Mouse (Mus musculus): Measurements from ENCODE around the gene Exoc1. TPM values are rescaled to one million over a fixed set of nuclear protein-coding genes. Genes with fewer than 3 reads are reported as not detected.
A peak's percentile ranks its signal among the peaks of the same experiment; 100 is the strongest.

Exoc1 gene
- total RNA-seq, 4 experiments from 2014 or later = 52.0 to 68.2 (median 61.9) TPM

DNA sequence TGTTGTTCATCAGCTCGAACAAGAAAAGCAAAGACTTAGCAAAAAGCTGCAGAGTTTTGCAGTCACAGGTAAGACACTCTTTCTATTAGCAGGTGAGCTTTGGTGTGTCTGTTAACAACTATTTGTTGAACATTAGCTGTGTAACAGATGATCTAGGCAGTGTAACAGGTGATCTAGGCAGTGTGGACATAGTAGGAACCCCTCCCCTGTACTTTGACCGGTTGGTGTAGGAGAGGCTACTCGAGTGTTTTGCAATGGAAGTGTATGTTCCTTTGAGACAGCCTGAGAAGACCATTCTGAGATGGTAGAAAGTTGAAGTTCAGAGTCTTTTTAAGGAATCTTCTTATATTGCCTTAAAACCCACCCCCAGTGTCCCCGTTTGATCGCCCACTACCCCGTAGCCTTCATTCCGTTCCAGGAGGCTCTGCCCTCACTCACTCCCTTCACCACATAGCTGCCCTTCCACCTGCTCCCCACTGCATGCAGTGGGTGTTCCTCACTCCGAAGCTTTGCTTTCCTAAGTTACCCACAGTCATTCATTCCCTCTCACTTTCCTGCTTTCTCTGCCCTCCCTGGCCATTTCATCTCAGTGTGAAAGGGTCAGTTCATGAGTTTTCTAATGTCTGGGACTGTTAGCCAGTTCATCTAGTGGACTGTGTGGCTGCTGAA is 80.7 kb downstream of the Exoc1 start:
- DNase-seq (ENCODE audit: low spot score in 2 of 2) = no peak

DNA sequence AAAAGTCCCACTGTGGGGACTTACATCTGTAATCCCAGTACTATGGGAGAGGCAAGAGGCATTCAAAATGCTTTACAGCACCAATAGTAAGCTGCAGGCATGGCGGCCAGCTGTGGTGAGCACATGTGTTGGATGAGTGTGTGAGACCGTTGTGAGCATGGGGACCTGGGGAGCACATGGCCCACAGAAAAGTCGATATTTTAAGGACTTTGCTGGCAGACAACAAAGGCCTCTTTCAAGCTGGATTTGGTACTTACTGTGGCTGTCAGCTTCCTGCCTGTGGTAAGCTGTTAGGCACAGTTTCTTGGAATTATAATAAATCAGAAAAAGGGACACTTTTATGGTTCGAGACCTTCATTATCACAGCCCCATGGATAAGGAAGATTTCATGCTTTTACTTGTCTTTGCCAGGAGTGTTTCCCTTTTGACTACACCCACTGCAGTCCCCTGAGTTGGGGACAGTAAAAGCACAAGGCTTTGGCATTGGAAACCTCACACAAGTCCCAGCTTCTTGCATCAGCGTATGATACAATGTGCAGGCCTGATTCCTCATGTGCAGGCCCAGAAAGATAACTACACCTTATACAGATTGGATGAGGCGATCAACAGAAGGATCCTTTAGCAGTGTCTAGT is 83.9 kb downstream of the Exoc1 start:
- DNase-seq (ENCODE audit: low spot score in 2 of 2) = no peak

DNA sequence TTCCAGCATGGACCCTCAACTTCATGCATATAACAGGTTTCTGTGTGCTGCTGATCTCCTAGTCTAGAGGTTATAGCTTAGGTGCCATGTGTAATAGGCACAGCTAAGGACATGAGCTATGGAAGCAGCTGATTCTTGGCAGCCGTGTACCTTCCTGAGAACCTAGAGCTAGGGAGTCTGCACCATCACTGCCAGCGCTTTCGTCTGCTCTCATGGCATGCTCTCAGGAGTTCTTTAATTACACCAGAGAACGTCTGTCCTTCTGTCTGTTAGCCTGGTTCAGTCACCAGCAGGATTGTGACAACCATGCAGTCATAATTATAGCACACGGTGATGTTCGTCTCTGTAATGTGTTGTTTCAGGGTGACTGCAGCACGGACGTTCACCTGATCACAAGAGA is 86.2 kb downstream of the Exoc1 start:
- DNase-seq (ENCODE audit: low spot score in 2 of 2) = peak; percentile 12 to 19

DNA sequence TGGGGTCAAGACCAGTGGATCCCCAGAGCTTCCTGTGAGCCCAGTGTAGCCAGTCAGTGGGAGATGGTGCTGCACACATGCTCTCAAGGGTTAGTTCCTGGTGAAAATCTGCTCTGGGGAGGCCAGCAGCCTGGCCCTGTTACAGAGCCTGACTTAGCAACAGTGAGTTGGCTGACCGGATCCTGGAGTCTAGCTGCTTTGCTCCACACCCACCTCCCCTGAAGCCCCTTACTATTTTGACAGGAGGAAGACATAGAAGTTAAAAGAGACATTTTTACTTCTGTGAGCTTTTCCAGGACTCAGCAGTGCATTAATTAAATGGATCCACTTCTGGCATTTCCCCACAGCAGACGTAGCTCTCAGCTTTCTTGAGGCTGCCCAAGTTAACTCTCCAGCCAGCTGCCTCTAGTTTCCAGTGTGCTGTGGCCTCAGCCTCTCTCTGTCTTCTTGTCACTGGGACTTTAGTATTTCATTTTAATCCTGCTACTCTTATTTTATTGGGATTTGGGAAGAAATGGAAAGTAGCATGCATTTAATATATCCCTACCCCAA is 87.2 kb downstream of the Exoc1 start:
- DNase-seq (ENCODE audit: low spot score in 2 of 2) = no peak

DNA sequence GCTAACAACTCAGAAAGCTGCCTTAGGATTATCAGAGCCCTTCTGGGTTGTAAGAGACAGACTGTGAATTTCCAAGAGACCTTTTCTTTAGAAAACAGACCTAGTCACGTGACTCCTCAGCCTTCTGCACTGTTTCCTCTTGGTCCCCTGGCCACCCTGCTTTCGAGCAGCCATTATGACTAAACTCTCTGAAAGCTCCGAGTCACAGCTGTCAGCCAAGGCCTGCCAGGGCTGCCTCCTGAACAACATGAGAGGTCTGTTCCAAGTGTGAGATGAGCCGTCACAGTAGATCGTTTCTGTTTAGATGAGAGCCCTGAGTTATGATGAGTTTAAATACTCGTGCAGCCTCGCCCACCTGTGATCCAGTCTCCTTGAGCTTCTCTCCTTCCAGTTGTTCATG is 89.6 kb downstream of the Exoc1 start:
- peak; percentile 16 to 30 for DNase-seq (ENCODE audit: low spot score in 2 of 2)

Other genes with a start within 250 kb of the Exoc1 start
- gene Clock, start 224.5 kb upstream of the Exoc1 start, total RNA-seq (2022) = 10 to 100 TPM; 41.8 to 56.0 (median 49.7) TPM
- gene Pdcl2, start 198.2 kb upstream of the Exoc1 start, total RNA-seq (2022) = not detected
- not detected for gene Nmu, start 165.5 kb upstream of the Exoc1 start, total RNA-seq (2022)
- not detected for gene Gm7271, start 45.3 kb upstream of the Exoc1 start, total RNA-seq (2022)
- gene Cep135, start 59.4 kb downstream of the Exoc1 start, total RNA-seq (2022) = 1 to 10 TPM; 7.2 to 8.0 (median 7.6) TPM
- gene C530008M17Rik, start 127.2 kb downstream of the Exoc1 start, total RNA-seq (2022) = 10 to 100 TPM; 75.9 to 99.3 (median 89.4) TPM

Measured in layer of hippocampus, adult 8-10 months (tissue).